Mouse (Mus musculus) lung, embryonic 15.5 days (tissue): ENCODE results near the gene D2hgdh. TPM values are rescaled to one million over a fixed set of nuclear protein-coding genes. Genes with fewer than 3 reads are reported as not detected.
"Not testable (repeated sequence)": the region's sequence is repeated elsewhere in the genome, so short reads cannot be mapped to it uniquely, and the experiment has no call there.

Experiments
- ATAC-seq: fragments of 200-750 bp; cut with Nextera tagmentation; 2 replicates; pipeline ENCODE4 v1.8.0; 2017; ENCODE audit warnings: moderate number of reproducible peaks, borderline replicate concordance; ENCODE audit not compliant: low FRiP score, low TSS enrichment; ENCODE audit errors: extremely low read depth
- H3K27ac ChIP-seq: fragments of 300-500 bp; sonication (generic); 2 replicates; pipeline ENCODE4 v1.5.1; 2015; ENCODE audit warnings: moderate library complexity, mild to moderate bottlenecking, inconsistent platforms
- H3K27me3 ChIP-seq: fragments of 300-500 bp; sonication (generic); 2 replicates; pipeline ENCODE4 v1.6.1; 2015; ENCODE audit warnings: inconsistent platforms
- H3K36me3 ChIP-seq: fragments of 300-500 bp; sonication (generic); 2 replicates; pipeline ENCODE4 v1.6.1; 2015; ENCODE audit warnings: inconsistent platforms
- H3K4me1 ChIP-seq: fragments of 300-500 bp; sonication (generic); 2 replicates; pipeline ENCODE4 v1.6.1; 2015; ENCODE audit warnings: inconsistent platforms
- H3K4me2 ChIP-seq: fragments of 300-500 bp; sonication (generic); 2 replicates; pipeline ENCODE4 v1.6.1; 2015; ENCODE audit warnings: inconsistent platforms, mild to moderate bottlenecking, moderate library complexity
- H3K4me3 ChIP-seq: fragments of 300-500 bp; sonication (generic); 2 replicates; pipeline ENCODE4 v1.5.1; 2015; ENCODE audit warnings: mild to moderate bottlenecking, inconsistent platforms
- H3K9ac ChIP-seq: fragments of 300-500 bp; sonication (generic); 2 replicates; pipeline ENCODE4 v1.6.1; 2015; ENCODE audit warnings: inconsistent platforms
- H3K9me3 ChIP-seq: fragments of 300-500 bp; sonication (generic); 2 replicates; pipeline ENCODE4 v1.6.1; 2016; ENCODE audit warnings: inconsistent platforms
- WGBS: fragments of 180-500 bp; shearing (Covaris S2); methylation state at CpG from one replicate; pipeline ENCODE4 v1.1.7; 2015; 5-methylcytosine and 5-hydroxymethylcytosine counted together
- polyA plus RNA-seq: library from polyadenylated mRNA; unstranded; fragments of >200 nt; fragmentation: Nextera tagmentation; extraction: Ambion mirVana; gene quantifications from 2 replicates; pipeline ENCODE4 v1.2.1, GENCODE M21; 2015

The D2hgdh gene
- polyA plus RNA-seq, 1 experiment from 2014 or later = 14.9 TPM

DNA sequence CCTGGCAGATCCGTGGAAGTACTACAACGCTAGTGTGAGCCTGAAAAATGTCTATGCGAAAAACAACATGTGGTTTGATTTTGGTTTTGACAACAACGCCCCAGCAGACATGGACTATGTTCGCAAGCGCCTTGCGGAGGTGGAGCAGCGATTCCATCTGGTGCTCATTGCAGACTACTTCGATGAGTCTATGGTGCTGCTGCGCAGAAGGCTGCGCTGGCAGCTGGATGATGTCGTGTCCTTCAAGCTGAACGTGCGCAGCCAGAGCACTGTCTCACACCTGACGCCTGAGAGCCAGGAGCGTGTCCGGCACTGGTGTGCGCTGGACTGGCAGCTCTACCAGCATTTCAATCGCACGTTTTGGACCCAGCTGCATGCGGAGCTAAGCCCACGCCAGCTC is 49.7 kb downstream of the D2hgdh start:
- 81% methylated on average over 13 of the region's 22 CpGs for WGBS
- H3K27me3 ChIP-seq = not testable (repeated sequence)

GRCm38 (mm10) chr1:93881778-93882177 is 57.1 kb downstream of the D2hgdh start:
- H3K4me3 ChIP-seq, H3K9me3 ChIP-seq, ATAC-seq, H3K27me3 ChIP-seq, H3K27ac ChIP-seq, H3K4me2 ChIP-seq, H3K4me1 ChIP-seq, H3K9ac ChIP-seq, H3K36me3 ChIP-seq: not testable (repeated sequence)
- no CpG with 5 or more reads among the region's 11 CpGs for WGBS

More for the DNA sequence above, 49.7 kb downstream of the D2hgdh start:
- not testable (repeated sequence) for H3K9ac ChIP-seq, H3K4me2 ChIP-seq, ATAC-seq, H3K4me1 ChIP-seq, H3K9me3 ChIP-seq, H3K36me3 ChIP-seq, H3K27ac ChIP-seq, H3K4me3 ChIP-seq

GRCm38 (mm10) chr1:93890936-93891335 is 66.2 kb downstream of the D2hgdh start:
- not testable (repeated sequence) for ATAC-seq, H3K9ac ChIP-seq
- 40% methylated on average over 1 of the region's 1 CpGs for WGBS

DNA sequence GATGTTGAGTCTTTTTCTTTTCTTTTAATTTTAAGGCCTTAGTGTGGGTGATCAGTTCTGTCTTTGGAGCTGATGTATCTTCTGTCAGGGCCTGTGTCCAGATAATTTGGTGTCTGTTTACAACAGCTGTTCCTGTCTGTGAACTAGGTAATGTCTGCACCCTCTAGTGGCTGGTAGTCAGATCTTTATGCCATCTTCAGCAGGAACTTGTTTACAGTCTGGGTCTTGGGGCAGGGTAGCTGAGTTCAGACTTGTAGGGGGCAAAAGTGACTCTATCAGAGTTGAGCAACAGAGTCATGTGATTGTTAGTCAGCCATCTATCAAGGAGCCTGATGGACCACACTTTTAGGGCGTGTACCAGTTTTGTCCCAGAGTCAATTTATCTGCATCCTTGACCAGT is 72.7 kb downstream of the D2hgdh start:
- H3K4me3 ChIP-seq, H3K27me3 ChIP-seq, H3K4me1 ChIP-seq, H3K36me3 ChIP-seq, H3K9ac ChIP-seq, H3K27ac ChIP-seq, ATAC-seq, H3K9me3 ChIP-seq, H3K4me2 ChIP-seq: not testable (repeated sequence)
- WGBS = no CpG with 5 or more reads among the region's 1 CpGs

More at GRCm38 (mm10) chr1:93890936-93891335, 66.2 kb downstream of the D2hgdh start:
- H3K36me3 ChIP-seq, H3K4me2 ChIP-seq, H3K4me1 ChIP-seq, H3K27ac ChIP-seq, H3K27me3 ChIP-seq, H3K4me3 ChIP-seq, H3K9me3 ChIP-seq: not testable (repeated sequence)

DNA sequence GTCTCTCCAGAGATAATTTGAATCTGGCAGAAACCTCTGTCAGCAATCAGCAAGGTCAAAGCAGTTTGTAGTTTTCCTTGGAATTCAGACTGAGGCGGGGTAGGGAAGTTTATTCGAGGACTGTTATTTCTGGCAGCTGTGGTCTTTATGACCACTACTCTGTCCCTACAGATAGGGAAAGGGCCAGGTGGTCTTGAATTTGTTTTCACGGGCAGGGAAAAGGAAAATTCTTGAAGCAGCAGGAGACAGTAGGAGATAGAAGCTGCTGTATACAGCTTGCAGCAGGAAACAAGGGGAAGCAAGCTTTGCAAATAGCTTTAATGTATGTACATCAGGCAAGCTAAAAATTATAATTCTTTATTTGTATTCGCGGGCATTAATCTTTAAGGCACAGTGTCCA is 76.6 kb downstream of the D2hgdh start:
- not testable (repeated sequence) for H3K9ac ChIP-seq, H3K4me1 ChIP-seq, H3K27me3 ChIP-seq, H3K4me3 ChIP-seq, ATAC-seq, H3K9me3 ChIP-seq, H3K27ac ChIP-seq, H3K36me3 ChIP-seq, H3K4me2 ChIP-seq
- WGBS = 58% methylated on average over 5 of the region's 5 CpGs

Other genes with a start within 250 kb of the D2hgdh start
- gene Stk25, start 166.2 kb upstream of the D2hgdh start, polyA plus RNA-seq = 173 and 177 TPM in 2 replicates
- 87.3 and 89.9 TPM in 2 replicates for gene Bok, start 139.2 kb upstream of the D2hgdh start, polyA plus RNA-seq
- gene Atg4b, start 73.4 kb upstream of the D2hgdh start, polyA plus RNA-seq = 75.2 and 76.8 TPM in 2 replicates
- 46.6 and 50.9 TPM in 2 replicates for gene Thap4, start 70.0 kb upstream of the D2hgdh start, polyA plus RNA-seq
- gene Dtymk, start 23.0 kb upstream of the D2hgdh start, polyA plus RNA-seq = 258 and 260 TPM in 2 replicates
- gene Ing5, start 20.9 kb upstream of the D2hgdh start, polyA plus RNA-seq = 20.6 and 22.3 TPM in 2 replicates
- gene Gal3st2, start 36.4 kb downstream of the D2hgdh start, polyA plus RNA-seq = 0.06 and 0.15 TPM in 2 replicates
- 0.10 TPM in 1 of 2 replicates, not detected in the other for gene Gal3st2b, start 93.4 kb downstream of the D2hgdh start, polyA plus RNA-seq
- gene Gal3st2c, start 165.6 kb downstream of the D2hgdh start, polyA plus RNA-seq = not detected in 2 replicates
- not detected in 2 replicates for gene Neu4, start 195.5 kb downstream of the D2hgdh start, polyA plus RNA-seq
- 0.10 and 0.81 TPM in 2 replicates for gene Pdcd1, start 227.6 kb downstream of the D2hgdh start, polyA plus RNA-seq